Mouse (Mus musculus) thymus, postnatal 0 days (tissue): Measurements from ENCODE around the gene Shc4. TPM values are rescaled to one million over a fixed set of nuclear protein-coding genes. Genes with fewer than 3 reads are reported as not detected.
A peak's percentile ranks its signal among the peaks of the same experiment; 100 is the strongest.

ENCODE experiments used
- DNase-seq: peaks from one replicate; pipeline ENCODE4 v3.0.0-alpha.2; 2015; ENCODE audit warnings: low spot score
- polyA plus RNA-seq: library from polyadenylated mRNA; unstranded; fragments of >200 nt; fragmentation: Nextera tagmentation; extraction: Ambion mirVana; gene quantifications from 2 replicates; pipeline ENCODE4 v1.2.1, GENCODE M21; 2015

Shc4 gene
- 0.41 and 0.81 TPM in 2 replicates for polyA plus RNA-seq

DNA sequence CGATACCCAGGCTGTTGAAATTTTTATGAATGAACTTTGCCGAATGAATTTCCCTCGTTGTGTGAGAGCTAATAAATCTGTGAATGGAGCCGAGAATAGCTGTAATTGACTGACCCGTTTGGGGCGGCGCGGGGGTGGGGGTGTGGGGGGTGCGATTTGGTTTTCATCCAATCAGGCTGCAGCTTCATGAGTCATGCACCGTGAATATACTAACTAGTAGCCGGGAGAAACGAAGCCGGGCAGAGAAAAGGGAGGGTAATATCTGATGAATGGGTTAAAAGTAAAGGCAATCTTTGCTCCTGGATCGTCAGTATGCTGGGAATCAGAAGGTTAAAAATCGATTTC lies at the start of gene Shc4:
Gene Shc4 (minus strand): TSS at position 63 of the 345 bp plus-strand sequence.
- no peak for DNase-seq

DNA sequence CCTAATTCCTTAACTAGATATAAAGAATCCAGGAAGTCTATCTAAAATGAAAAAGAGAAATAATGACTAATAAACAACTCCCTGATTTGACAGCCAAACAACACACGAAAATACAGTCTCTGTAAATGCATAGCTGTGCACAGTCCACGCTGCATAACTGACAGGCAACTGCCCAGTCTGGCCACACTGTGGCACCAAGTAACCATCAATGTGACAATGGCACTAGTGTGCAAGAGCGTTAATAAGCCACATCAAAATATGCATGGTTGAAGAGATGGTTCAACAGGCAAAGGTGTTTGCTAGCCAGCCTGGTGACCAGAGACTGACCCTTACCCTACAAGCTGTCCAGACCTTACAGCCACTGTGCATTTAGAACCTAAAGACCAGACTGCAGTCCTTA lies 41.1 kb upstream of the Shc4 start:
- no peak for DNase-seq

GRCm38 (mm10) chr2:125764531-125764930 lies 40.6 kb upstream of the Shc4 start:
- no peak for DNase-seq

GRCm38 (mm10) chr2:125749330-125749729 lies 25.4 kb upstream of the Shc4 start:
- DNase-seq: no peak

- DNase-seq: no peak
Observed at GRCm38 (mm10) chr2:125739338-125739737, 15.4 kb upstream of the Shc4 start.

GRCm38 (mm10) chr2:125738718-125739117 lies 14.8 kb upstream of the Shc4 start:
- no peak for DNase-seq

- peak; percentile 42 for DNase-seq
Observed at GRCm38 (mm10) chr2:125736025-125736343, 12.0 kb upstream of the Shc4 start.

GRCm38 (mm10) chr2:125735333-125736024 lies 11.5 kb upstream of the Shc4 start:
- DNase-seq: peak; percentile 38

- DNase-seq: no peak
Observed at GRCm38 (mm10) chr2:125734741-125735140, 10.8 kb upstream of the Shc4 start.

DNA sequence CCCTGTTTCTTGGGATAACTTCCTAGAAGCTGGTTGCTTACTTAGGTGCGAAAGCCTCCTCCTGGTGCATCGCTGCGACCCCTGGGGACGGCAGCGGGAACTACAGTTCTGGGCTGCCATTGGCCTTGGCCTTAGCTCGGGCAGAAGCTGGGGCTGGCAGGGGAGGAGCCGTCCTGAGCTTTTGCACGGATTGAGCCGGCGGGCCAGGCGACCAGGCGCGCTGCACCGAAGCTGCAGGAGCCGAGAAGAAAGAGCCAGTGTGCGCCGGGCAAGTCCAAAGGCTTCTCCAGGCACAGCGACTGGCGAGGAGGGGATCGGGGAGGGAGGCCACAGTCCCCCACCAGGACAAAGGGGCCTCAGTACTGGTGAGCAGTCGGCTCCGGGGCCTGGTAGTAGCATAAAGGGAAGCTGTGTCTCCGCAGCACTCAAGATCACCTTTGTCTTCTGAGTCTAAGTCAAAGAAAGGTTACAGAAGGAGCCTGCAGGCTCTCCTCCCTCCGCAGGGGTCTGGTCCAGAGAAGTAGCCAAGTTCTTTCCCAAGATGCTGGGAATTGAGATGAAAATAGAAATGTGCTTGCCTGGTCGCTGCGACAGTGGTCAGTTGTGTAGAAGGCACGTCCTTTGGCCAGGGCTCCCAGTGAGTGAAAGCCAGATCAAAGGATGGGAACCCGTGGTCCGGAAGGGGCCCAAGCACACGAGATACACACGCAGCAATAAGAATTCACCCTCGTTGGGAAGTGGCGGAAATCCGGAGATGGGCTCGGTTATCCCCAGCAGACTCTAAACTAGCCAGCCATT lies 8.0 kb upstream of the Shc4 start:
- peak; percentile 88 for DNase-seq

GRCm38 (mm10) chr2:125724546-125725114 lies 682 bp upstream of the Shc4 start:
- peak; percentile 72 for DNase-seq

DNA sequence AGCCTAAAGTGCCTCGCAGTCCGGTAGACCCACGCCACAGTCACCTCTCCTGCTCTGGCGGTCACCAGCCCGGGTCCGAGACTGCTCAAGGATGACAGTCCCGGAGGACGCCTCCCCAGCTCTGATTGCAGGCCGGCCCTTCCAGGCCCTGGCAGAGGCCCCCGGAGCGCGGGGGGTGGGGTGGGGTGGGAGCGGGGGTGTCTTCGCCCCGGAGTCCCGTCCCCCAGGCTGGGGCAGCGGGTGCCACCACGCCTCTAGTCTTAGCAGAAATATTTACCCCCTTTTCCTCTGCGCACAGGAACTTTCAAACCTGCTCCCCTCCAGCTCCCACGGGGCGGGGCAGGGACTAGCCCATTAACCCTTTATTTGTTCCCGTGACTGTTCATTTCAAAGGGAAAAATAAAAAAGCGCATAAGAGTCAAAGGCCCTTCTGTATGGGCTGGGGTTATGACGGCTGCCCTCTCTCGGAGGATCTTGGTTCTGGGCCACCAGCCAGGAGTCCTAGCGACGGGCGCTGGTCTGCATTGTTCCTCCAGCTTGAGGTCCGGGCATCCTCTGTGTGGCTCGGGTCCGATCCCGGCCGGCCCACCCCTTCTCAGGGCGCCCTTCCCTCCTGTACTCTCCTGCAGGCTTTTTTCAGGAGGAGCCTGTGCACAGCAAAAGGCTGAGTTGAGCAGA lies 401 bp downstream of the Shc4 start:
- peak; percentile 40 for DNase-seq

DNA sequence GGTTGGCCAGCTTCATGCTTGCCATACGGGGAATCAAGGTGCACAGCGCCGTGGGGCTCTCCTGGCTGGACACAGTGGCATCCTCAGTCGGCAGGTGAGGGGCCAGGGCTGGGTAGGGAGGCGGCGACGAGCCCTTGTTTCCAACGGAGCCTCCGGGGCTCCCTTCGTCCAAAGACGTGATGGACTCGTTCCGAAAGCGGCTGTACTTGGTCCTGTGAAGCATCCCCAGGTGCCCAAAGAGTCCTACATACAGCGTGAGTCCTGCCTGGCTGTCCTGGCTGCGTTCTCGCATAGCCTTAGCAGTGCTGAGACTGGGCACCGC lies 901 bp downstream of the Shc4 start:
- DNase-seq: no peak

DNA sequence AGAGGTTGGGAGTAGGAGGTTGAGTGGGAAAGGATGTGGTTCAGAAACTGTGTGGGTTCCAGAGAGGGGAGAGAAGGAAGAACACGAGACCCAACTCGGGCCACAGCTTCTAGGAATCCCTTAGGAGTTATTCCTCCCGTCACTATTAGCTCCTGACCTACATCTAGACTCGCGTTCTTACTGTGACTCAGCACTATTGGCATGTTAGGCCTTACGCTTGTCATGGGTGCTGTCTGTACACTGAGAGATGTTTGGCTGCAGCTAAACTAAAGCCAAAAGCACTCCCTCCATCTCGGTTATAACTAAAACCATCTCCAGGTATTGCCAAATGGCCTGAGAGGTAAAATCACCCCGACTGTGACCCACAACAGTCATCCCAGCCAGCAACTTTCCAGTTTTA lies 7.3 kb downstream of the Shc4 start:
- no peak for DNase-seq

DNA sequence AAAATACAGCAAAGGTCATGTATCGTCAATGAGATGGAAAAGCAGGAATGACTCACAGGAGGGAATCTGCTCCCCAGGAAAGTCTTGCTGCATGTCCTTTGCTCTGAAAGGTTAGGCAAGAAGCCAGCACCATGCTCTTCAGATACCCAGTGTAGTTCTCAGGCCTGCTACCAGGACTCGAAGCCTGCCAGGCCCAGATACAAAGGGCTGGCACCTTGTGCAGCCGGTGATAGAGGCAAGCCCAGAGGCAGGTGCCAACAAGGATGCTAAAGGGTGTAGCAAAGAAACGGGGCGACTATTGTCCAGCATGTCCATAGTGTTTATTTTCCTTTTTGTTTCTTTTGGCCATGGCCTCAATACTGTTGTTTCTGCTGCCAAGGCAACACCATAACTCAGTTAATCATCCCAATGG lies 17.4 kb downstream of the Shc4 start:
- DNase-seq: no peak

- no peak for DNase-seq
Observed at GRCm38 (mm10) chr2:125704907-125705631, 18.9 kb downstream of the Shc4 start.

GRCm38 (mm10) chr2:125702851-125703250 lies 21.1 kb downstream of the Shc4 start:
- no peak for DNase-seq

DNA sequence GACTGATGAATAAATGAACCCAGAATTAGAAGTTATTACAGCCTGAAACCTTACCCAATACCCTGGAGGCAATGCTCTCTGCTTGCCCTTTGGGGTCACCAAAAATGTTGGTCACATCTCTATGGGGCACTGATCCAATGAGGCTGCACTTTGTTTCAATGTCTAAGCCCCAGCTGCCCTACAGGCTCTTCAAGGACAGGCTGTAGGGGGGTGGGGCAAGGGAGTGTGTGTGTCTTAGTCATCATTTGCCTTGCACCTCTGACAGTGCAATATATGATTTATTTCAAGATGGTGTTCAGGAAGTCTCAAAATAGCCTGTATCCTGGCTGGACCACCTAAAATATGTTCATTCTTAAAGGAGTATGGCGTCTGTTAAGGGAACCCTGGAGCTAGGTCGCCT lies 22.3 kb downstream of the Shc4 start:
- no peak for DNase-seq

DNA sequence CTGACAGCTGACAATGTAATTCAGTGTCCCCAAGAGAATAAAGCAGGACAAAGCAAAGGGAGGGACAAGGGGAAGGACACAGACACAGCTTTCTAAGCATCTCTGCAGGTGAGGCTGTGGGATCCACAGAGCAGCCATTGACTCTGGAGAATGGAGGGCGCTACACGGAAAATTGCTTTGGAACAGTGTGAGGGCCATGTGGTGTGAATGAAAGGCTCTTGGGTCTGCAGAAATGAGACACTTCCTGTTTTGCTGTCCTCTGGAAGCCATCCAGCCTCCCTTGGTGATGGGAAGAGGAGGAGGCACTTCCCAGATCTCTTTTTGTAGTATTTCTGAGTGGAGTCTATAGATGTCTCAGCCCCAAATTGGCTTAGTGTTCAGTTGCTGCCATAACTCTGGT lies 27.7 kb downstream of the Shc4 start:
- no peak for DNase-seq

GRCm38 (mm10) chr2:125694798-125695197 lies 29.1 kb downstream of the Shc4 start:
- no peak for DNase-seq

- DNase-seq: no peak
Observed at GRCm38 (mm10) chr2:125692010-125692409, 31.9 kb downstream of the Shc4 start.
